Mouse (Mus musculus): ENCODE results near the gene Rgcc.

Gene Rgcc

DNA sequence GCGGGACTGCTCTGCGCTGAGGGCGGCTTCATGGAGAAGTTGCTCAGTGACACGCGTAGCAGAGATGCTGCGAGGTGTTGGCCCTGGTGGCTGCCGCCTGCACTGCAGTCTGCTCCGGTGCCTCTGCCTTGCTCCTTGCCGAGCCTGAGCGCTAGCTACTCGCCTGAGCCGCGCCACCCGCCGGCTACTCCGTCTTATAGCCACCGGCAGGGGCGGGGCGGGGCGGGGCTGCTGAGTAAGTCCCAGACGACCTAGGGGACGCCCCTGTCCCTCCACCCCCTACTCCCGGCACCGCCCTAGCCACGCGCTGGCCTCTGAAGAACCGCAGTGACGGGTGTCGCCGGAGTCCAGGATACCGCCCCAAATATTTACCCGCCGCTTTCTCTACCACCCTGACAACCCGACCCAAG lies at the start of gene Rgcc:
TSS of gene Rgcc (minus strand) at position 180 of the 410 bp plus-strand sequence.
- peak; percentile 99 for DNase-seq (ENCODE audit: low read depth, low spot score)

DNA sequence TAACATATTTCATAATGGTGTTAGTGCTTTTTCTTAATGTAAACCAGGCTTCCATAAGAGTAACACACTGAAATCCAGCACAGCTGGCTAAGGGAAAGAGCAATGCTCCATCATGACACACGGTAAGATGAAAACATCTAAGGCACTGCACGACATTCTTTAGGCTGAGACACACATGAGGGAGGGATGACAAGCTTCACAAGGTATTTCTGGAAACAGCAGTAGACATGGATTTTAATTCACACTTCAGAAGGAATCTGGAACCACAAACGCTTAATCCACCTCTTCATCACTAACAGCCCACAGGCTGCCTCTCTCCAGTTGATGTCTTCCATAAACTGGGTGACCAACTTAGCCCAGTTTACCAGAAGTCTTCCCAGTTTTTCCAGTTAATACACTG lies 44.9 kb upstream of the Rgcc start:
- no peak for DNase-seq (ENCODE audit: low read depth, low spot score)

DNA sequence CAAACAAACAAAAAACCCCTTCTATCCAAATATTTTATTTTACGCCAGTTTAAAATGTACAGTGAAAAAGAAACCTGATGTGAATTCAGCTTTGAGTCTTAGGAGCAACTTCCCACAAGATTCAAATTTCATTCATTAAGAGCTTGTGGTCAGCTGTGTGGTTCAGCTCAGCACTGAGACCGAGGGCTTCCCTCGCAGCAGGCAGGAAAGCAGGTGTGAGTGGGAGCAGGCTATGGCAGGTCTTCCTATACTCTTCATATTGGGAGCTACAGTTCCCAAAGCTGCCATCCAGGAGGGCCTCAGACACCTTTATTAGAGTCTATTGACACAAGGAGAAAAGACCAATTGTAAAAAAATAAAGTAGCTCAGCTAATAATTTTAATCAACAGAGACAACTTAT lies 34.2 kb upstream of the Rgcc start:
- DNase-seq (ENCODE audit: low read depth, low spot score) = no peak

DNA sequence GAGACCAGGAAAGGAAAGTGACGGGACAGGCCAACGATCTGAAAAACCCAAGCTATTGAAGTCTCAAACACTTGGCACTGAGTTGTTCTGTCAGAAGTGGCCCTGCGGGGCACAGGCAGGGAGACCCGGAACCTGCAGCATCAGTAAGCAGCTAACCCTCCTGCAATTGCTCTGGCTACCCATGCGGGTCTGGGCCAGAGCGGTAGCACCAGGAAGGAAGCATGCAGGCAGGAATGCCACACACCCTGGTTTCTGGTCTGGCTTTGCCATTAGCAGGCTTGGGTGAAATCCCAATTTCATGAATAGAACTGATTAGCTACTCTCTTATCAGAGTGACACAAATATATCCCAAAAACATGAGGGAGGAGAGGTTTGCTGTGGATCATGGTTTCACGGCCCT lies 30.5 kb upstream of the Rgcc start:
- DNase-seq (ENCODE audit: low read depth, low spot score) = peak; percentile 23

DNA sequence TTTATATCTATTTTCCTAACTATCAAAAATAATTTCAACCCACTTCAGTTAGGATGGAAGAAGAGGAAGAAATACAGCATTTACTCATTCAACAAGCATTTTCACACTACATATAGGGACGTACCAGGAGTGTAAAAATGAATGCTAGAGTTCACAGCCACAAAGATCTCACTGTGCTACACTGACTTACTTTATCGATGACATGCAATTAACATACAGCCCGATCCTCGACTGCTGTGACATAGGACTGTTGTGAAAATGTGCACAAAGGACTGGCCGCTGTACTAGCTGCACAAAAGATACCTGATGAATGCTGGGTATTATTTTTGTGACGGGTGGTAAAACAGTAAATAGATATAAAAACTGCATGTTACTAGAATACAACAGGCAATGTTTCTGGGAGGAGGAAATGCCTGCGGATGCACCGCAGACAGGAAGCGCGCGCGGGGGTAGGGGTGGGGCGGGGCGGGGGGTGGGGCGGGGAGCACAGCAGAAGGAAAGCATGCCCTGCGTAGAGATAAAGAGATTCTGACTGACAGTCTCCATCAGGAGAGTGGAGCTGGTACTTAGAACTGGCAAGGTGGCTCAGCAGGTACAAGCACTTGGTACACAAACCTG lies 29.6 kb upstream of the Rgcc start:
- peak; percentile 78 for DNase-seq (ENCODE audit: low read depth, low spot score)

DNA sequence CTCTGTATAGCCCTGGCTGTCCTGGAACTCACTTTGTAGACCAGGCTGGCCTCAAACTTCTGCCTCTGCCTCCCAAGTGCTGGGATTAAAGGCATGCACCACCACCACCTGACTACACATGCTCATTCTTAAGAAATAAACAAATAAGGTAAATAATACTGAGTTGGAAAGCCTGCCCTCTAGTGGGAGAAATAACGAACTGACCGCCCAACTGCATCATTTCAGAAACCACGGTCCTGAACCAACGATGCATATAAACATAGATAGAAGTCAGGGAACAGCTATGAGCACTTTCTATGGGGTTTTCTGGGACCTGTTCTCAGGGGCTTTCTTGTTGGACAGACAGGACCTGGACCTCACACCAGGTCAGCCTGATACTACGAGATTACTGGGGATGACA lies 25.6 kb upstream of the Rgcc start:
- peak; percentile 78 for DNase-seq (ENCODE audit: low read depth, low spot score)

DNA sequence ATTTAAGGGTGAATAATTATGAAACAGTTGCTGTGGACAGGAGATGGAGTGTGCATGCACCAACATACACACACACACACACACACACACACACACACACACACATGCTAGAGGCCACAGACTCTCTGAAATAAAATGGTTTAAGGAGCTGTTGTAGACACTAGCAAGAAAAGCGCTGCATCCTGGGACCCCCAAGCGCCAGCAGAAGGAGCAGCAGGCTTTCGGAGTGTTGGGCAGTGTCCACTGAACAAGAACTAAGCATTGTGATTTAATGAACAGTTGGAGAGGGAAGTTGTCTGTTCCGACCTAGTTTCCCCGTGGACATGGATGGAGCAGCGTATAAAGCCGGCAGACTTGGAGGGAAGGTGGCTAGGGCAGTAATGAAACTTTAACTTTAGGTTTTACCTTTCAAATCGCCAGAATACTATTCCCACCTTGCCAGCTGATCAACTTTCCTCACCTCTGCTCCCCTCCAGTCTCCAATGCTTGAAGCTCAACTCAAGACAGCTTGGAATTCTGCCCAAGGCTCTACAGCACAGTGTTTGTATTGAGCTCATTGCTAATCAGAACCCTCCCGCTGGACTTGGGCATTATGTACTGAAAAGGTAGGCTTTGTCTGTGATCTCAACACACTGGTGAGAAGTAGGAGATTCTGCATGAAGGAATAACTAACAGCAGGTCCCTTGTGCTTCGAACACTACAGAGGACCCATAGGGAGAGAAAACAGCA lies 22.8 kb upstream of the Rgcc start:
- DNase-seq (ENCODE audit: low read depth, low spot score) = no peak

DNA sequence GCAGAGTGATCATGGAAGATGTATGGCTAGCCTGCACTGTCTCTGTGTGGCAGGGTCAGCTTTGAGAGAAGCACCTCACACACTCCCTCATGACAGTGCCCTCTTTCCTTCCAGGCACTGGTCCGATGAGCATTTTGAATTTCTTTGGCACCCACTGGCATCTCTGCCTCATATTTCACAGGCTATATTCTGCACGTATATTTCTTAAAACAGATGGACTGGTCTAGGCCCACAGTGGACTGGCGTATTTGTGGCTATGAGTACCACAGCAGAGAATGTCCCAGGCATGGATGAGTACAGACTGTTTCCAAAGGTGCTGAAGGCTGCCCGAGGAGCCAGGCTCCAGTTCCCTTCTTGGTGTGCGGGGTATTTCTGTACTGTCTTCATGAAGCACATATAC lies 20.4 kb upstream of the Rgcc start:
- no peak for DNase-seq (ENCODE audit: low read depth, low spot score)

DNA sequence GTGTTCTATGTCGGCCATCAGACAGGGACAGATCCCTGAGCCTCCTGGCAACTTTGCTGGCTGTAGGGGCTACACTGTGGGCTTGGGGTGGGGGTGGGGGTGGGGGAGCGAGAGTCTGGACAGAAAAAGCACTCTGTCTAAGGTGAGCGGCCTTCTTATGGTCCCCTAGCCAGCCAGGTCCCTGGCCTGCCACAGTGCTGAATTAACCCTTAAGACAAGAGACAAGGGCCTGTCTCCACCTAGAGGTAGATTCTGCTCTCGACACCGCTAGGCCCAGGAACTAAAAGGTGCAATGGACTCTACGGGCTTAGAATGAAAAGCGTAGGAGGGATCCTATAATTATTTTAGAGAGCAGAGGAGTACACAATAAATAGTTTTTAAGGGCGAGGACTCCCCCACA lies 19.7 kb upstream of the Rgcc start:
- DNase-seq (ENCODE audit: low read depth, low spot score) = peak; percentile 72

DNA sequence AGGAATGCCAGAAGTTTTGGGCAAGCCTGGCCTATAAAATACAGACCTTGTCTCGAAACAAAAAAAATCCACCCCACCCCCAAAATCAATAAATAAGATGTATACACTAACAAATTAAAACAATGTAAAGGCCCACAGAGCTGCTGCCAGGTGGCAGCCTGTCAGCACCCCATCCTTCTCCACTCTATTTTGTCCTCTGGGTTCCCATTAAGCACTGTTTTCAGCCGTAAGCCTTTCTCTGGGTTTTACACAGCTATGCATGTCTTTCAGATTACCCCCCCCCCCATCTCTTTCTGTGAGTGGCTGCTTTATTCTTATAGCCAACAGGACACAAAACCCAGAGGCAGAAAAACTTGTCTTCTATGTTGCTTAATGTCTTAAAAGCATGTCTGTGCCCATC lies 16.2 kb upstream of the Rgcc start:
- DNase-seq (ENCODE audit: low read depth, low spot score) = no peak

DNA sequence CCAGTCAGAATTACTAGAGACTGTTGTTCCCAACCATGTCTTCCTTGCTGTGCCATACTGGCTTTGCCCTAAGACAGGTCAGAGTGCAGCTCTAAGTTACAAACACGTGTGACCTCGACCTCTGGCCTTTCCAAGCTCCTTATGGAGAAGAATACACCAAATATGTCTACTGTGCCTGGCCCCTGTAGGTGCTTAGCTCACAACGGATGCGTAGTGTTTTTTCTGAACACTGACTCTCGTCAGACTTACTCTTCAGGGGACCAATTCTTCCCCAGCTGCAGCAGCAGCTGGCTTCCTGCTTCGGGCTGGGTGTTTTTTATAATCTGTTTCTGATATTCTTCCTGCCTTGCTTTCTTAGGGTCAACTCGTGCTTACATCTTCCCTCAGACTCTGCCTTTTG lies 14.4 kb upstream of the Rgcc start:
- peak; percentile 66 for DNase-seq (ENCODE audit: low read depth, low spot score)

DNA sequence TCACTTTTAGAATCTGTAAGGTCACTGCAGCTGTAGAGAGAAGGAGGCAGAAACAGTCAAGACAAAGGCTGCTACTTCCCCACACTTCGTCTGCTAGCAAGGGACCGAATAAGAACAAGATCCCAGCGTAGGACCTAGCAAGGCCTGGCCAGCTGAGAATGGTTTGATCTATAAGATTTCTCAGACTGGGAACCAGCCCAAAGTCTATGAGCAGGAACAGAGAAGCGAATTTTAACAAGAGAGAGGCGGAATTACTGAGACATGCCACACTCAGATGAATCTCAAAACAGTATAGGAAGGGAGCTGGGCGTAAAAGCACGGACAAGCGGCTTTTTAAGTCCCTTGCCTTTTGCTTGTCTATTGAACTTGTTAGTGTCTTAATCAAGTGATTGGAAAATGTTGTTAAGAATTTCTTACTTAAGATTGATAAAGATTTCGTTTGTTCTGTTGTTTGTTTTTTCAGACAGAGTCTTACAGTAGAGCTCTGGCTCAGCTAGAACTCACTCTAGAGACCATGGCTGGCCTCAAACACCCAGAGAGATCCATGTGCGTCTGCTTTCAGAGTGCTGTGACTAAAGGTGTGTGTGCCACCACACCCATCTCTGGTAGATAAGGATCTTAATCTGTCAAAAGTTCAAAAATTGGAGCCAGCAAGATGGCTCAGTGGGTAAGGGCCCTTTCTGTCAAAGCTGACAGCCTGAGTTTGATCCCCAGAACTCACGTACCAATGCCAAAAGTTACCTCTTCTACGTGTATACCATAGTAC lies 13.0 kb upstream of the Rgcc start:
- DNase-seq (ENCODE audit: low read depth, low spot score) = peak; percentile 54

DNA sequence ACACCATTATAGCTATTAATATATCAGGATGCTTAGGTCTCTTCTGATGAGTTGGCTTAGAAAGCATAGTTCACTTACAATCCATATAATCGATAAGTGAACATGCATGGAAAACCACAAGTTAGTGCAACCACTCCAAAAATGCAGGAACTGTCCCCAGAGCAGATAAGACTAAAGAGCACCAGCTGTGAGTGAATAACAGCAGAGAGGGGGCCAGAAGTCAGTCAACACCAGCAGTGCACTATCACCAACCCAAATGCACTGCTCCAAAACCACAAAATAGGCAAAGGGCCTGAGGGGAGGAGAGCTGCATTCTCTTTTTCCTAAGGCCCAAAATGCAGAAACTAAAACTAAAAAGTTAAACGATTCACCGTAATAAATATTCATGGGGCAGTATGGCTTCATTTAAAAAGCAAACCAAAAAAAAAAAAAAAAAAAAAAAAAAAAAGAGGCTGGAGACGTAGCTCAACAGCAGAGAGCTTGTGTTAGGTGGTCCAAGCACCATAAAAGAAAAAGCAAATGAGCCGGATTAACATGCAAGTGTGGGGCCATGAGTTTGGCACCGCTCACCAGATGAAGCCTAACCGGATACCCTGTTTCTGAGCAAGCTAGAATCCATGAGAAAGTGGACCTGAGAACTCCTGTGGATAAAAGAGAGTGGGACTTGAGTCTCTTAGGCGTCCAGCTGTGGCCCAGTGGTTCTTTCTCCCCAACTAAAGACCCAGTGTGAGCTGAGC lies 12.2 kb upstream of the Rgcc start:
- DNase-seq (ENCODE audit: low read depth, low spot score) = no peak

DNA sequence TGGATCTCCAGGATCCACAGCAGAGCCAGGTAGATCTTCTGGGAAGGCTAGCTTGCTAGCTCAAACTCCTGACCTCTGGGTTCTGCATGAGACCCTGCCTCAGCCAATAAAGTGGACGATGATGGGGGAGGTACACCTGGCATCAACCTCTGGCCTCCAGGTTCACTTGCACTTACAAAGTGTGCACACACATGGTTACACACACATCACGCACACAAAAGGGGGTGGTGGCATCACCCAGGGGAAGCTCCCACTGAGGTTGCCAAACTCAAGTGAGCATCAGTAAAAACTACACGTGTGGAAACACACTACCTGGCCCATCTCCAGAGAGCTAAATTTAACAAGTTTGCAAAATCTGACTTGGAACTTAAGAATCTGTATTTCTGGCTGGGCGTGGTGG lies 11.3 kb upstream of the Rgcc start:
- no peak for DNase-seq (ENCODE audit: low read depth, low spot score)

DNA sequence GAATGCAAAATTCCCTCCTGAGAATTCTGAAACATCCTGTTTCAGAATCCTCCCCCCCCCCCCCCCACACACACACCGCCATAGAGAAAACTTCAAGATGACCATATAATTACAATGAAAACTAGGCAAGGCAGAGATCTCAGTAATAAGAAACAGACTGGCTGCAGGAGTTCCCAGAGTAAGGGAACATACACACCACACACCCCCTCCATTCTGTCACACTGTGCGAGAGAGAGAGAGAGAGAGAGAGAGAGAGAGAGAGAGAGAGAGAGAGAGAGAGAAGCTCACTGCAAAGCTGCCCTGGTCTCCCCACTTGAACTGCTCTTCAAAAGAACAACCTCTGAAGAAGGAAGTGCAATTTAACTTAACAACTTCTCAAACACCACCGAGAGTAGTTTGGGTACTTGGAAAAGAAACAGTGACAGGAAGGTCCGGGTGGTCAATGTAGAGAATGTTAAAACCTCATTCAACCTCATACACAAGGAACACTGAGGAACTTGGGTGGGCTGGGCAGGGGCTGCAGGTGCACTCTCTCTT lies 10.5 kb upstream of the Rgcc start:
- no peak for DNase-seq (ENCODE audit: low read depth, low spot score)

DNA sequence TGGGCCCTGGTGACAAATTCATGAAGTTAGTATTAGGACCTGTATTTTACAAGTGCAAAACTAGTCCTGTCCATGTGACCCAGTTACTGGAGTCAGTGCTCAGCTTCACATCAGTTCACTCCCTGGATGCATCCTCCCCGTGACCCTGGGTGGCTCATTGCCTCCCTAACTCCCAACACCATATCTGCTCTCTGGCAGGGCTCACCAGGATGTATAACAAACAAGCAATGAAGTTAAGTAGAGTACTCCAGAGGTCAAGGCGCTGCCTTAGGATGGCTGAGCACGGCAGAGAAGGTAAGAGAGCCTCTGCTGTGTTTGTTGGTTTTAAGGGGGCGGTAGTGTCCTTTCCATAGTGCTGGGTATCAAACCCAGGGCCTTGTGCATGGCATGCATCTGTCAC lies 7.7 kb upstream of the Rgcc start:
- DNase-seq (ENCODE audit: low read depth, low spot score) = no peak

DNA sequence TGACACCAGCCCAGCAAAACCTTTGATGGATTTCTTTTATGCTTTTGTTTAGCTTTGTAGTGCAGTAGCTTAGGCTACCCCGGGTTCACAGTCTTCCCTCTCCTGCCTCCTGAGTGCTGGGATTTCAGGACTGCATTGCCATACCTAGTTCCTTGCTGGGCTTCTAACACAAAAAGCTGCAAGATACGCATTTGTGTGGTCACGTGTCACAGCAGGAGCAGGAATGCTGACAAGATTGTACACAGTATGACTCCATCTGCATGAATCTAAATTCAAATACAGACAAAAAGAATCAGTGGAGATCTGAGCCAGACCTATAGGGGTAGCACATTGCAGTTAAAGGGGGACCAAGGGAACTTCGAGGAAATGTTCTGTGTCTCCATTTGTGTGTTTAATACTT lies 6.9 kb upstream of the Rgcc start:
- no peak for DNase-seq (ENCODE audit: low read depth, low spot score)

DNA sequence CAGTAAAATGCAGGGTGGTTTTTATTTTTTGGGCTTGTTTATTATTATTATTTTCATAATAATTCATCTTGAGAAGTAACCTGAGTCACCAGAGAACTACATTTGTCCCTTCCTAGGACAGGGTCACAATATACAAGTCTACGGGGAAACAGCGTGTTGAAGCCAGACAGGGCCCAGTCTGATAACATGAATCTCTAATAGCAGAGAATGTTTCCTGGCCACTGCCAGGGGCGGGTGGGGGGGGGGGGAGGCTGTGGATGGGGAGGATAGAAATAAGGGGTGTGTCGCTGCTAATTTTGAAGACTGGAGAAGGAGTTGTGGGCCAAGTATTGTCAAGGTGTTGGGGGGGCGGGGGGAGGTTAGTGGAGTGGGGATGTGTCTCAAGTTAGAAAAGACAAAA lies 6.5 kb upstream of the Rgcc start:
- no peak for DNase-seq (ENCODE audit: low read depth, low spot score)

DNA sequence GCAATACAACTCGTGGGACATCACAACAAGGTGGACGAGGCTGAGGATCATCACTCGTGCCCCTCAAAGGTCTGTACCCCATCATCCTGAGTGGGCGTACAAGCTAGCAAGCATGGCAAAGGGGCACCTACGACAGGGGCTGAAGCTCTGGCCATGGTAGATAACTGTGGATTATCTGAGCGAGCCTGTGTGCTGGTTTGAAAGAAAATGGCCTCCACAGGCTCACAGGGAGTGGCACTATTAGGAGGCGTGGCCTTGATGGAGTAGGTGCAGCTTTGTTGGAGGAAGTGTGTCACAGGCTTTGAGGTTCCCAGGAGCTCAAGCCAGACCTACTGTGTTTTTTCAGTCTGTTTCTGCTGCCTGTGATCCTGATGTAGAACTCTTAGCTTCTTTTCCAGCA lies 5.7 kb upstream of the Rgcc start:
- DNase-seq (ENCODE audit: low read depth, low spot score) = no peak

DNA sequence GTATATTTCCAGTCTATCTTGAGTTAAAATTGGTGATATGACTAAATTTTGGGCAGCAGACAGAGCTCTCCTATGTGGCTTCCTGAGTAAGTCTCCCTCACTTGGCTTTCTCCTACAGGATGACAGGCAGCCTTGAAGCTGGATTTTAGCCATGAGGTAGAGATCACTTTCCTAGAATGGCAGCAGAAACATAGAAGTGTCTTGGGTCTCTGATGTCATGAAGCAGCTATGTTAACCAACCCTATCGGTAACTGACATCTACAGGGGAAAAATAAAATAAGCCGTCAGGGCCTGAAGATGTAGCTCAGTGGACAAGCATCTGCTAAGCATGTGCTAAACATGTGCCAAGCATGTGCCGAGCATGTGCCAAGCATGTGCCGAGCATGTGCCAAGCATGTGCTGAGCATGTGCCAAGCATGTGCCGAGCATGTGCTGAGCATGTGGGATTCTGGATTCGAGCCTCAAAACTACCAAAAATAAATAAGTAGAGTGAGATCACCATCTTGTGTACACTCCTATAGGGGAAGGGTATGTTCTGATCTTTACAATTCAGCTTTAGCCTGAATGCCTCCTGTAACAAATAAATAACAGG lies 3.5 kb upstream of the Rgcc start:
- no peak for DNase-seq (ENCODE audit: low read depth, low spot score)

DNA sequence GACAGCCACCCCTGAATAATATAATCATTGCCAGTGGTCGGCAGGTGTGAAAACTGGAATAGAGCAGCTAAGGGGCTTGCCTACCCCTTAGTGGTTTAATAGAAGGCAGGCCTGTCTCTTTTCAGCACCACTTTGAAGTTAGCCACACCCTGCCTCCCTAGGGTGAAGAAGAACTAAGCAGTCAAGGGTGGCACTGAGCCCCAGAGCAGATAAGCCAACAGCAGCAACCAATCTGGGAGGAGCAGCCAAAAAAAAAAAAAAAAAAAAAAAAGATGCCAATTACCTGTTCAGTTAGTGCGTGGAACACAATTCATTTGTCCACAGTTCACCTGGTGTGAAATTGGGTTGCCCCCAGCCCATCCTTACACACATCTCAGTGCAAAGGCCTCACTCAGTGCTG lies 1.7 kb upstream of the Rgcc start:
- DNase-seq (ENCODE audit: low read depth, low spot score) = no peak

All from CD4-positive, CD25-positive, alpha-beta regulatory T cell, adult 2 months (primary cell).